Mouse (Mus musculus) CH12.LX (cell line): Measurements from ENCODE around the gene Shroom1.

Experiments used
- EP300 ChIP-seq: IDR thresholded peaks from 2 replicates; pipeline ENCODE4 v1.6.1; 2011; ENCODE audit warnings: low read length, improper control_type of control experiment
- MAX ChIP-seq: IDR thresholded peaks from 2 replicates; pipeline ENCODE4 v1.6.1; 2011; ENCODE audit warnings: low read length, improper control_type of control experiment
- MEF2A ChIP-seq: IDR thresholded peaks from 2 replicates; pipeline ENCODE4 v1.6.1; 2014; ENCODE audit warnings: low read depth, mild to moderate bottlenecking, inconsistent platforms, low read length, improper control_type of control experiment, borderline replicate concordance
- POLR2A ChIP-seq: IDR thresholded peaks from 2 replicates; pipeline ENCODE4 v1.6.1; 2011; ENCODE audit warnings: low read depth, mild to moderate bottlenecking, improper control_type of control experiment, low read length

- TF ChIP-seq EP300 (no peak), MAX (no peak), POLR2A (no peak), MEF2A (no peak)
Observed at GRCm38 (mm10) chr11:53478383-53479170, 21.6 kb downstream of the Shroom1 start.
